Mouse (Mus musculus): ENCODE results near the gene Tiprl. TPM values are rescaled to one million over a fixed set of nuclear protein-coding genes. Genes with fewer than 3 reads are reported as not detected.

The Tiprl gene
- polyA plus RNA-seq, 1 experiment from 2014 or later, result 153 TPM

Other genes starting within 250 kb of the Tiprl start
- gene Tbx19, start 76.2 kb downstream of the Tiprl start, polyA plus RNA-seq (2015; fragmentation: Nextera tagmentation; extraction: Ambion mirVana), result 0.08 TPM in 1 of 2 replicates, not detected in the other
- 5.4 and 5.9 TPM in 2 replicates for gene Sft2d2, start 42.6 kb downstream of the Tiprl start, polyA plus RNA-seq (2015; fragmentation: Nextera tagmentation; extraction: Ambion mirVana)
- 4.4 and 4.5 TPM in 2 replicates for gene Gpr161, start 58.8 kb upstream of the Tiprl start, polyA plus RNA-seq (2015; fragmentation: Nextera tagmentation; extraction: Ambion mirVana)
- gene Dcaf6, start 223.5 kb upstream of the Tiprl start, polyA plus RNA-seq (2015; fragmentation: Nextera tagmentation; extraction: Ambion mirVana), result 15.4 and 16.7 TPM in 2 replicates
- 175 and 185 TPM in 2 replicates for gene Mpc2, start 223.6 kb upstream of the Tiprl start, polyA plus RNA-seq (2015; fragmentation: Nextera tagmentation; extraction: Ambion mirVana)
- gene Adcy10, start 248.2 kb upstream of the Tiprl start, polyA plus RNA-seq (2015; fragmentation: Nextera tagmentation; extraction: Ambion mirVana), result 0.09 and 0.28 TPM in 2 replicates

All from midbrain, embryonic 15.5 days (tissue).